Mouse (Mus musculus) ES-E14 (cell line): ENCODE data around the gene Gpm6a.

ENCODE experiments used
- CHD2 ChIP-seq: IDR thresholded peaks from 2 replicates; pipeline ENCODE4 v1.6.1; 2014; ENCODE audit warnings: mild to moderate bottlenecking, low read depth, low read length, inconsistent platforms
- ZC3H11A ChIP-seq: IDR thresholded peaks from 2 replicates; pipeline ENCODE4 v1.6.1; 2012; ENCODE audit warnings: low read depth, mild to moderate bottlenecking, inconsistent platforms, low read length, borderline replicate concordance
- ZNF384 ChIP-seq: IDR thresholded peaks from 2 replicates; pipeline ENCODE4 v1.6.1; 2012; ENCODE audit warnings: low read depth, low read length, inconsistent platforms

GRCm38 (mm10) chr8:54922160-54922855 lies 32.3 kb upstream of the Gpm6a start:
- TF ChIP-seq ZC3H11A, result no peak
- no peak for TF ChIP-seq CHD2
- TF ChIP-seq ZNF384, result no peak
